Mouse (Mus musculus) brain, adult 2 months (tissue): ENCODE data around the gene Nkx3-2.

ENCODE experiments used
- DNase-seq: peaks from one replicate; pipeline ENCODE4 v3.0.0; 2011; ENCODE audit warnings: low read depth, low spot score

The Nkx3-2 gene

GRCm38 (mm10) chr5:41763731-41764721, at the start of gene Nkx3-2:
TSS of gene Nkx3-2 (minus strand) at chr5:41764501.
- no peak for DNase-seq

- DNase-seq: no peak
Measured at GRCm38 (mm10) chr5:41812516-41812915, 48.2 kb upstream of the Nkx3-2 start.

- DNase-seq: no peak
Measured at GRCm38 (mm10) chr5:41811279-41811678, 47.0 kb upstream of the Nkx3-2 start.

DNA sequence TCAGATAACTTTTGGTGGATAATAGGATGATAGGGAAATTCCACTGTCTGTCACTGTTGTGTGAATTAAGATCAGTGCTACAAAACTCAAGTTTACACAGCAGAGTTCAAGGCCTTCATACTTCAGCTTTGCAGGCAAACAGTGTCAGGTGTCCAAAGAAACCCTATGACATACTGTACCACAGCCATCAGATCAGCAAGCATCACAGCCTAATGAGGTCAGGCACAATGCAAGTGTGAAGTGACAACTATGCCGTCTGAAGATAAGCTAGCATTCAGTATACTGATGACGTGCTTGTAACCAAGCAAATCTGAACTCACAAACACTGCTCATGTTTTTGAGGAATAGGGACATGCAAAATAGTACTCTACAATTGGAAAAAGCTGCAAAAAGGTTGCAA, 43.1 kb upstream of the Nkx3-2 start:
- DNase-seq: no peak

GRCm38 (mm10) chr5:41806176-41806575, 41.9 kb upstream of the Nkx3-2 start:
- no peak for DNase-seq

DNA sequence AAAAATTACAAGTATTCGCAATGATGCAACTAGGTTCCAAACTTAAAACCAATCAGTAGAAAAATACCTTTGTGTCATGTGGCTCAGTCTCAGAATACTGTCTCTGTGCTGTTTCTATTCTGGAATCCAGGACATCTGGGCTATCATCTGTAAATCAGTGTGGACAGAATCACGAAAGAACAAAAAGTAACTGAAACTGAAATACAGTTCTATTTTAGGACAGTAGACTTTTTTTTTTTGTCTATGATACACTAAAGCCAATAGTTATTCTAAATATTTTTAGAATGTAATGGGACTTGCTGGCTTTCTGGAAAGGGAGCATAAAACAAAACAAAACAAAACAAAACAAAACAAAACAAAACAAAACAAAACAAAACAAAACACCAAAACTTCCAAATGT, 40.8 kb upstream of the Nkx3-2 start:
- DNase-seq: peak; percentile 30

DNA sequence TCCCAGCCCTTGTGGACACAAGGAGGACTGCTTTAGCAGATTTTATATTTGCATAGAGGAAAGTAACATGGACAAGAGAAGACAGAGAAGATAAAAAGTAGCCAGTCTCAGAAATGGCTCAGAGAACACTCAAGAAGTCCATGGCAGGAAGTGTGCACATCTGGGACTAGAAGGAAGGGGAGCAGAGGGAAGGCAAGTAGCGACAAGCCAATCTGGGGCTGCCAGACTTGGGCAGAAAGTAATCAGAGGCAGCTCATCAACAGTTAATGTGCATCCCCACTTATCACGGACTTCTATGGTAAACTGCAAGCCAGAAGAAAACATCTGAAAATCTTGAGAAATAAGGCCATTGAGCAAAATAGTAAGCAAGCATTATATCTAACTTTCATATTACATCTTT, 40.3 kb upstream of the Nkx3-2 start:
- no peak for DNase-seq

DNA sequence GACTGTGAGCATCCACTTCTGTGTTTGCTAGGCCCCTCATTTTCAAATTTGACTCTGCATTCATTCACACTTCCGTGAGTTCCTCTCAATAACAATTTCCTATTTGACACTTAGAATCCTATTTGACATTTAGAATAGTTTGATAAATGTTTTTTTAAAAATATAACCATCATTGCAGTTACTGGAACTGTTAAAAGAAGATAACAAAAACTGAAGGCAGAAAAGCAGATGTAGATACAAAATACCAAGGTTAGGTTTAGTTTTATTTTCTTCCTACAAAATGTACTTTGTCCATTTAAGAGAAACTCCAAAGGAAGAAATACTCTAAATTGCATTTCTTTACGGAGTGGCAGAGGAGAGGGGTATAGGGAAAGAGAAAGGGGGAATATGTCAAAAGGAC, 37.3 kb upstream of the Nkx3-2 start:
- DNase-seq: no peak

- peak; percentile 54 for DNase-seq
Measured at GRCm38 (mm10) chr5:41794434-41794833, 30.1 kb upstream of the Nkx3-2 start.

DNA sequence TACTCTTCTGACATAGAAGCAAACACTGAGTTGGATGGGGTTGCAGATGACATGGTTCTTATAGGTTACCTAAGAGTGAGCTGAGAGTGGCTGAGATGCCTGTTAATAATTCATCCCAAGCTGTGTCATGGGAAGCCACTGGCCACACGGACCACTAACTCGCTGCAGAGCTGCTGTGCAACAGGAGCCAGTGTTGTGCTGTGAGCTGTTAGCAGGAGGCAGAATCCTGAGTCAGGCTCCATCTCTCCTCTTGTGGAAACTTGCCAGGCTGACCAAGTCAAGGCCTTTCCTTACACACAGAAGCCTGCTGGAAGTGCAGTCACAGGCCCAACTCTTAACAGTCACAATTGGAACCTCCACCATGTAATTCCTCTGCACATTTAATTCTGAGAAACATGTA, 26.2 kb upstream of the Nkx3-2 start:
- no peak for DNase-seq

GRCm38 (mm10) chr5:41788877-41789276, 24.6 kb upstream of the Nkx3-2 start:
- DNase-seq: no peak

GRCm38 (mm10) chr5:41781890-41782289, 17.6 kb upstream of the Nkx3-2 start:
- no peak for DNase-seq

DNA sequence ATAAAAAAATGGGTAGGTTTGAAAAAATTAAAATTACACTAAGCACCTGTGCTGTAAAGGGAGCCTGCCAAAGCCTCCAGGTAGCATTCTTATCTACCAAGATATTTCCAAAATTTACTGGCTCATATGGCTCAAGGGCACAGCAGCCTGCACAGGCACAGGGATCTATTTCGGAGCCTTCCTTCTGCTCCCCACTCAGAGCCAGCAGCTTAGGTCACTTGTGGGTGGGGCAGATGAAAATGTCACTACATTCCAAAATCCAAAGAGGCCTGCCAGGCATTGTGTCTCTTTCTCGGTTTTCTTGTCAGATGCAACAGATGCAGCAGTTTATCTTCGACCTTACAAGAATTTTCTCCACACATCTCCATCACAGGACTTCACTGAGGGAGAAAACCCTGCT, 15.7 kb upstream of the Nkx3-2 start:
- no peak for DNase-seq

- no peak for DNase-seq
Measured at GRCm38 (mm10) chr5:41775728-41776127, 11.4 kb upstream of the Nkx3-2 start.

DNA sequence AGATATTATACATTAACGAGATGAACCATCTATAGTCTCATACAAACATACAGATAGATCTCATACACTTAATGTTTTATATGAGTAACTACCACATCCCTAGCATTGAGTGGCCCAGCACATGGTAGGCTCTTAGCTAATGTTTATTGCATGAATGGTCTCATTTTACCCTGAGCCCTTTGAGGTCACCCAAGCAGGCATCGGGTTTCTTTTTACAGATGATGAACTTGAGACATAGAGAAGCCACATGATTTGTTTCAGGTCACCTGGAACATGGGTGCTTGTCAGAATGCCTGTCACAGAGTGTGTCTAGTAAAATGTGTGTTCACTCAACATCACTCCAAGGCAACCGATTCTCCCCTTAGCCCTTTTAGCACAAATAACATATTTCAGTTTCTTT, 11.0 kb upstream of the Nkx3-2 start:
- no peak for DNase-seq

DNA sequence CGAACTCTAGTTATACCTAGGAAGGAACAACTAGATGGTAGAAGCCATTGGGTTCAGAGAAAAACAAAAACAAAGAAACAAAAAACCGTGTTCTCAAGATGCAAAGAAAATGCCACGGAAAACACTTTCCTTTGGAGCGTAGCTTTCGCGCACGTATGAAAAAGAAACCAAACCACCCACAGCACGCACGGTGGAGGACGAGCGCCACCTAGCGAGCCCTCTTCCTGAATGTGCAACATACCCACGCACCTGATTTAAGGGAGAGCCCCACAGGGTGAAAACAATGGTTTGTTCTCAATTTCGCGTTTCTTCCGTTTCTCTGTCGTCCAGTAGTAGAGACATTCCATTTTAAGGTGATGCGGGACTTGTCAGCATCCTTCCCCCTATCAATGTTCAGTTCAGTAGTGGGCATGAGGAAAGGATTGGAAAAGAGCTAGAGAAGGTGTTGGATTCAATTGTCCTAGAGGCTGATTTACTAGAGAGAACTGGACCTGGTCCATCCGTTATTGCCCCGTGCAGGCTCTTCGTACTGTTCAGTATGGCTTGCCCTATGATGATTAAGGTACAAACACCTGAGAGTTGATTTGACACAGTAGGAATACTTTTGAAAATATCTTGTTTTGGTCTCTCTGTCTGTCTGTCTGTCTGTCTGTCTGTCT, 4.2 kb upstream of the Nkx3-2 start:
- peak; percentile 92 for DNase-seq

GRCm38 (mm10) chr5:41767296-41768200, 3.2 kb upstream of the Nkx3-2 start:
- DNase-seq: no peak

DNA sequence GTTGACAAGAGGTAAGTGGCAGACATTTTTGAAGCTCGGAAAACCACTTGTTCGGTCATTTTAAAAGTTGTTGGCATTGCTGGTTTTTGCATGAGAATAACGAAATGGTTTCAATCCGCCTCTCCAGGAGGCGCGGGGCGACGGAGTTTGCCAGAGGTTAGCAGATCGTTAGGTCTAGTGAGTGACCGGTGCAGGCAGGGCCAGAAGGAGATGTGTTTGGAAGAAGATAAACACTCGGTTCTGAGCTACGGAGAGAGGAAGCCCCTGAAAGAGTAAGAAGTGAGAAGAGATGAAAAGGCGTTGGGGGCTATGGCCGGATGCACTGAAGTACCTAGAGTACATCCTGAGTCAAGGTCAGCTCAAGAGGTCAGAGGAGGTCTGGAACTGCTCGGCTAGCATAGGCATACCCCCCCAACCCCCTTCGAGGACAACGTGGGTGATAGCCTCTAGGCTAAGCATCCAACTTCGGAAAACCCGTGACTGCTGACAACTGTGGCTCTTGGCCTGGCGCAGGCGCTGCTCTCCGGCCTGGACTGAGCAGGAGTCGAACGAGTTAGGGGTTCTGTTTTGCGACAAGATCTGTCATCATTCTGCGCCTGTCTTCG, 2.2 kb upstream of the Nkx3-2 start:
- no peak for DNase-seq

GRCm38 (mm10) chr5:41765626-41766405, 1.5 kb upstream of the Nkx3-2 start:
- DNase-seq: no peak

GRCm38 (mm10) chr5:41762947-41763730, 1.2 kb downstream of the Nkx3-2 start:
- DNase-seq: no peak
